8 mouse cellular contexts compared by ENCODE assay signal in the genomic region with DNA sequence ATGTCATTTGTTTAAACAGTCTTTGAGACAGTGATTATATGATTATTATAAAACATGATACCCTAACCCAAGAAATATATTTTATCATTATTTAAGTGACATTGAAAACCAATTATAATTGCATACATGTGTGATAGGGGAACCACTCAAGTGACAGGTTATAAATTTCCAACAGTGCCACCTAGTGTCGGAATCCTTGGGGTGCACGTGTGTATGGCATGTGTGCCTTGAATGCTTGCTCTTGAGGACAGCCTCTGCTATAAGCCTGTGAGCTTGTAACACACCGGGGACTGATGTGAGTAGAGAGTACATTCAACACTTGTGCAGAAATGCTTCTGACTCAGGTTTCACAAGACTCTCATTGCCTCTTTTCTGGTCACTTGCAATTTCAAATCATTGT.
DNase-seq lines count a peak whose midpoint lies in the region; ATAC-seq lines count a peak whose summit lies in the region.

No protein-coding gene starts in this region.

- no peak overlapping the region for H3K27ac ChIP-seq in embryonic facial prominence, embryonic 14.5 days (replicated peaks; ENCODE audit: low read depth, low read length)
- no peak overlapping the region for H3K27ac ChIP-seq in hindbrain, embryonic 16.5 days (ENCODE audit: low read depth, low read length)

- no peak overlapping the region for H3K4me2 ChIP-seq in embryonic facial prominence, embryonic 14.5 days (ENCODE audit: low read depth, low read length)
- H3K4me2 ChIP-seq in hindbrain, embryonic 16.5 days (ENCODE audit: low read length) = no peak overlapping the region

- ATAC-seq in cerebellum, adult (ENCODE audit: insufficient number of reproducible peaks, low FRiP score, low TSS enrichment) = no peak
- peak; percentile 90 for ATAC-seq in embryonic facial prominence, embryonic 14.5 days (ENCODE audit: low read depth)
- peak; percentile 63; the same call in 1 of the 2 replicates for ATAC-seq in hindbrain, embryonic 16.5 days

- peak; percentile 32 to 33 for DNase-seq in cerebellum, adult 18-20 months
- peak; percentile 14 for DNase-seq in adrenal gland, adult 8-10 months
- DNase-seq in embryonic facial prominence, embryonic 14.5 days (ENCODE audit: low spot score) = peak; percentile 76
- peak; percentile 31 to 57 for DNase-seq in layer of hippocampus, postnatal 36 days
- DNase-seq in lung, postnatal 25 days (ENCODE audit: low spot score) = peak; percentile 71
- DNase-seq in right cerebral cortex, postnatal 4 days = peak; percentile 50

- no peaks in the 10 kb centered on the region for H3K4me1 ChIP-seq in embryonic facial prominence, embryonic 14.5 days (ENCODE audit: control insufficient read depth, insufficient read depth, low read length)
- H3K4me1 ChIP-seq in hindbrain, embryonic 16.5 days (ENCODE audit: control insufficient read depth, insufficient read depth, low read depth, low read length) = no peaks in the 10 kb centered on the region

- WGBS in embryonic facial prominence, embryonic 14.5 days = 12% methylated on average over 3 of the region's 3 CpGs
- WGBS in hindbrain, embryonic 16.5 days = 25% methylated on average over 3 of the region's 3 CpGs

- no peak overlapping the region for H3K9ac ChIP-seq in embryonic facial prominence, embryonic 14.5 days (ENCODE audit: low read depth, low read length)
- no peak overlapping the region for H3K9ac ChIP-seq in hindbrain, embryonic 16.5 days (ENCODE audit: low read depth, low read length)

- H3K9me3 ChIP-seq in embryonic facial prominence, embryonic 14.5 days (ENCODE audit: control insufficient read depth, low read length) = no peaks in the 10 kb centered on the region
- H3K9me3 ChIP-seq in hindbrain, embryonic 16.5 days (ENCODE audit: control insufficient read depth, low read length) = no peaks in the 10 kb centered on the region

- no peaks in the 10 kb centered on the region for H3K27me3 ChIP-seq in embryonic facial prominence, embryonic 14.5 days (replicated peaks; ENCODE audit: control insufficient read depth, insufficient read depth, low read length)
- H3K27me3 ChIP-seq in hindbrain, embryonic 16.5 days (replicated peaks; ENCODE audit: control insufficient read depth, insufficient read depth, low read length) = no peaks in the 10 kb centered on the region

- H3K36me3 ChIP-seq in embryonic facial prominence, embryonic 14.5 days (ENCODE audit: control insufficient read depth, insufficient read depth, low read length) = no peaks in the 10 kb centered on the region
- H3K36me3 ChIP-seq in hindbrain, embryonic 16.5 days (ENCODE audit: control insufficient read depth, insufficient read depth, low read length) = no peaks in the 10 kb centered on the region

- no peak overlapping the region for H3K4me3 ChIP-seq in embryonic facial prominence, embryonic 14.5 days (ENCODE audit: low read depth, low read length)
- no peak overlapping the region for H3K4me3 ChIP-seq in hindbrain, embryonic 16.5 days (ENCODE audit: low read length)

Comparison
In these comparisons a context has a peak if more than half of its experiments do, and no peak if none do; other contexts are left out.
1. DNase-seq: peak in every context shown above with its lines; median percentile 76 in embryonic facial prominence, embryonic 14.5 days; 71 in lung, postnatal 25 days; 50 in right cerebral cortex, postnatal 4 days; 44 in layer of hippocampus, postnatal 36 days; 32 in cerebellum, adult 18-20 months; 14 in adrenal gland, adult 8-10 months.